In genomic region chr13:32851967-32852366, GRCm38 (mm10) we compare ENCODE assay signal across 8 mouse cellular contexts. TPM values are rescaled to one million over a fixed set of nuclear protein-coding genes. Genes with fewer than 3 reads are reported as not detected.
DNase-seq lines count a peak whose midpoint lies in the region; TF ChIP-seq lines count a peak whose summit lies in the region.
"Had no signal": no experiment of that assay in that cellular context is flagged by ENCODE, and none has a peak within 500 bp of the region (broad histone marks: within the 10 kb centered on the region; RNA-seq: fewer than 3 reads in every experiment).

No protein-coding gene starts in this region.

- peak; percentile 52 for TF ChIP-seq CTCF in E14TG2a.4 (conservative IDR thresholded peaks at IDR 0.05; ENCODE audit: low read length)

- H3K36me3 ChIP-seq in E14TG2a.4 (ENCODE audit: insufficient read depth, low read length), result no peaks in the 10 kb centered on the region
- H3K36me3 ChIP-seq: heart, embryonic 13.5 days had no signal

- H3K4me1 ChIP-seq in E14TG2a.4 (replicated peaks; ENCODE audit: low read depth, low read length), result peaks cover 20% of the 10 kb centered on the region

- no peak overlapping the region for H3K4me3 ChIP-seq in E14TG2a.4 (replicated peaks; ENCODE audit: low read length)
- H3K4me3 ChIP-seq: heart, embryonic 13.5 days had no signal

- H3K27me3 ChIP-seq in E14TG2a.4 (ENCODE audit: insufficient read depth, low read length), result no peaks in the 10 kb centered on the region
- H3K27me3 ChIP-seq: heart, embryonic 13.5 days had no signal

- DNase-seq in B cell, adult 2 months, result peak; percentile 64 to 68
- peak; percentile 16 for DNase-seq in cerebellum, adult 8-10 months
- DNase-seq in gastrocnemius, postnatal 10 days, result peak; percentile 38
- DNase-seq in kidney, postnatal 14 days, result peak; percentile 59
- peak; percentile 53 for DNase-seq in lung, postnatal 25 days (ENCODE audit: low spot score)
- peak; percentile 39 for DNase-seq in right cerebral cortex, postnatal 14 days

- no peaks in the 10 kb centered on the region for H3K9me3 ChIP-seq in E14TG2a.4 (ENCODE audit: low read length)
- H3K9me3 ChIP-seq: heart, embryonic 13.5 days had no signal

RNA-seq across cellular contexts. Expression of gene Serpinb1a, which starts 1.0 kb away (rescaled TPM):
- total RNA-seq in gastrocnemius, postnatal 10 days (2021), result 1 to 10 TPM; 7.0 to 9.0 TPM

RNA-seq across cellular contexts. Expression of gene Serpinb1c, which starts 46.0 kb away (rescaled TPM):
- total RNA-seq in gastrocnemius, postnatal 10 days (2021), result 1 to 10 TPM; 1.2 TPM

RNA-seq across cellular contexts. Expression of gene D930007J09Rik, which starts 49.3 kb away (rescaled TPM):
- not detected for total RNA-seq in gastrocnemius, postnatal 10 days (2021)

RNA-seq across cellular contexts. Expression of gene Wrnip1, which starts 50.1 kb away (rescaled TPM):
- 10 to 100 TPM; 13.0 to 16.4 TPM for total RNA-seq in gastrocnemius, postnatal 10 days (2021)

Comparison
In these comparisons a context has a peak if more than half of its experiments do, and no peak if none do; other contexts are left out.
1. DNase-seq: peak in every context shown above with its lines; median percentile 66 in B cell, adult 2 months; 59 in kidney, postnatal 14 days; 53 in lung, postnatal 25 days; 39 in right cerebral cortex, postnatal 14 days; 38 in gastrocnemius, postnatal 10 days; 16 in cerebellum, adult 8-10 months.